Mouse (Mus musculus): ENCODE data around the gene Astn1. TPM values are rescaled to one million over a fixed set of nuclear protein-coding genes. Genes with fewer than 3 reads are reported as not detected.

Astn1 gene
- total and polyA plus RNA-seq, 3 experiments, result 0.64 to 1.0 (median 0.91) TPM

DNA sequence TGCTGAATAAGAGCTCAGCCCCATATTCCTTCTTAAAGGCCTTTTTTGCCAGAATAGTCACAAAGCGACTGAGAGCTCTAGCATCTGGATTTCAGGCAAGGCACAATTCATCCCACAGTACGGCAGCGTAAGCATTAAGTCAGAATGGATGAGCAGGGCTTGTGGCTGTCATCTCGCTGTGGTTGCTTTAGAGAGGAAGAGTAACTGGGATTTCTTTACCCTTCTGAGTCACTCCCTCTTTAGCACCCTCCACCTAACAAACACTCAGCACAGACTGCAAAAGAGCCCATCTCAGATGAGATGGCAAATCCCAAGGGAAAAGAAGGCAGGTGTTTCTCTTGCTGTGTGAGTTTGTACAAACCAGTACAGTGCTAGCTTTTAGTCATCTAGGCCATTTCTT, 183.0 kb downstream of the Astn1 start:
- intact Hi-C loops (cut with DNase I), result no loop called here
- no peak for TF ChIP-seq CTCF (IDR thresholded peaks at IDR 0.05)
- no peak for TF ChIP-seq POLR2A (IDR thresholded peaks at IDR 0.05; ENCODE audit: insufficient read depth, low read depth, low read length)
- TF ChIP-seq EP300 (IDR thresholded peaks at IDR 0.05; ENCODE audit: insufficient read depth, low read depth, low read length), result no peak

DNA sequence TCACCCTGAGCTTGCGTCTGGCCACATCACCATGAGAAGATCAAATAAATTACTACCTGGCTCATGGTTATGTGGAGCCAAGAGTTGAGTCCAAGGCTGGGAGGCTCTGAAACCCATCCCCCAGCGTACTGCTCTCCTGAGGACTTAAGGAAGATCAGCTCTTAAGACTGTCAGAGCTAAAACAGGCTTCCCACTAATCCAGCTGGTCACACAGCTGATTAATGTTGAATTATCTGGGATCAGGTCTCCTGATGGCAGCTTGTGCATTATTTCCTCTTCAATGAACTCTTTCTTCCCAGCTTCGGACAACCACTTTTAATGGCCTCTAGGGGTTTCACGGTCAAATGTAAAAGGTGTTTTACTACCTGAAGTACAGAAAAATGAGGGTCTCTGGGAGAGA, 184.4 kb downstream of the Astn1 start:
- intact Hi-C loops (cut with DNase I), result no loop called here
- WGBS, result 83% methylated on average over 4 of the region's 4 CpGs
- no peak overlapping the region for H3K9ac ChIP-seq (ENCODE audit: low read depth, low read length)

More for the DNA sequence above, 183.0 kb downstream of the Astn1 start:
- Histone ChIP-seq H3K4me3 (no peak overlapping the region), H3K9ac (ENCODE audit: low read depth, low read length) (no peak overlapping the region), H3K27me3 (ENCODE audit: control insufficient read depth, insufficient read depth, low read length) (no peaks in the 10 kb centered on the region), H3K79me2 (replicated peaks; ENCODE audit: control insufficient read depth, insufficient read depth, low read length) (no peaks in the 10 kb centered on the region), H3K4me1 (ENCODE audit: control insufficient read depth, insufficient read depth, low read length) (no peaks in the 10 kb centered on the region), H3K36me3 (ENCODE audit: control insufficient read depth, insufficient read depth, low read length) (no peaks in the 10 kb centered on the region), H3K27ac (no peak overlapping the region)
- 90% methylated on average over 4 of the region's 4 CpGs for whole genome bisulfite sequencing
- no peak for DNase-seq

DNA sequence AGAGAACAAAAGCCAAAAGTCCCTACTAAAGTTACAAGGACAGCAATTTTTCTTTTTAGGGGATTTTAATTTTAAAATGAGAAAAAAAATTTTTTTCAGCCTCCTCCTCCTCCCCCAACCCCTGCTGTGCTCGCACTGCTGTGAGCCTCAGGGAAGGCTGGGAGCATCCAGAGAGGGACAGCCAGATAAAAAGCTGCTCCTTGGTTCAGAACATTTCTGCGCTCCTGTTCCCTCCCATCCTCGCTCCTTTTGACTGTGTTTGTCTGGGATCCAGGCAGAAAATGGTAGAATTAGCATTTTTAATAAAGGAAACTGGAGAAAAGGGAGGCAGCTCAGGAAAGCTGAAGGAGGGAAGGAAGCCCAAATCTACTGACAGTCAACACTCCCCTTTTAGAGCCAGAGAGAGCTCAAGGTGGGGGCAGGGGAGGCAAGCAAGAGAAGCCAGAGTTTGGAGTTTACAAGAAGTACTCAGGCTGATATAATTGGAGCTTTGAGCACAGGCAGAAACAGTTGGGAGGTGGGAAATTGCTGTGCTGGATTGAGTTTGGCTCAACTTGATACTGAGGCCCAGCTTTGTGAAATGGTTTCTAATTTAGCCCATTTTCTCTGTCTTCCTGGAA, 185.6 kb downstream of the Astn1 start:
- no peaks in the 10 kb centered on the region for H3K4me1 ChIP-seq (ENCODE audit: control insufficient read depth, insufficient read depth, low read length)

More for the DNA sequence above, 184.4 kb downstream of the Astn1 start:
- H3K36me3 ChIP-seq (ENCODE audit: control insufficient read depth, insufficient read depth, low read length), result no peaks in the 10 kb centered on the region
- no peaks in the 10 kb centered on the region for H3K27me3 ChIP-seq (ENCODE audit: control insufficient read depth, insufficient read depth, low read length)
- no peak for TF ChIP-seq EP300 (IDR thresholded peaks at IDR 0.05; ENCODE audit: insufficient read depth, low read depth, low read length)
- no peak for TF ChIP-seq CTCF (IDR thresholded peaks at IDR 0.05)
- no peak for TF ChIP-seq POLR2A (IDR thresholded peaks at IDR 0.05; ENCODE audit: insufficient read depth, low read depth, low read length)
- no peak overlapping the region for H3K27ac ChIP-seq
- no peaks in the 10 kb centered on the region for H3K79me2 ChIP-seq (replicated peaks; ENCODE audit: control insufficient read depth, insufficient read depth, low read length)
- DNase-seq, result no peak
- H3K4me3 ChIP-seq, result no peak overlapping the region
- H3K4me1 ChIP-seq (ENCODE audit: control insufficient read depth, insufficient read depth, low read length), result no peaks in the 10 kb centered on the region

DNA sequence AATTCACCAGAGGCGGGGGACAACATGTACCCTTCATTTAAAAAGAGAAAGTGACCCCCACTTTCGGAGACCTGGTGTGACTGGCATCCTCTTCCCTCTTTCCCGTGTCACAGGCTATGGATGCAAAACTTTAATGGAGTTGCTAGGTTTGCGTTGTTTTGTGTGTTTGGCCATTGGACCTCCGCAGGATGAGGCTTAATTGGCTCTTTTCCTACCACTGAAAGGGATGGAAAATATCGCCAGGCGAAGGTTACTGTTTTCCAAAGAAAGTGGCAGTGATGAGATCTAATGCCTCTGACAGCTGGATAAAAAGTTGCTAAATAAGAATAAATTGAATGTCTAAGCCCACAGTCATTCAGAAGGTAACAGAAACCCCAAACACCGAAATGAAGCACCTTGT, 186.2 kb downstream of the Astn1 start:
- TF ChIP-seq POLR2A (IDR thresholded peaks at IDR 0.05; ENCODE audit: insufficient read depth, low read depth, low read length), result no peak
- TF ChIP-seq EP300 (IDR thresholded peaks at IDR 0.05; ENCODE audit: insufficient read depth, low read depth, low read length), result no peak
- TF ChIP-seq CTCF (IDR thresholded peaks at IDR 0.05), result no peak
- Histone ChIP-seq H3K79me2 (replicated peaks; ENCODE audit: control insufficient read depth, insufficient read depth, low read length) (no peaks in the 10 kb centered on the region), H3K36me3 (ENCODE audit: control insufficient read depth, insufficient read depth, low read length) (no peaks in the 10 kb centered on the region), H3K4me1 (ENCODE audit: control insufficient read depth, insufficient read depth, low read length) (no peaks in the 10 kb centered on the region), H3K4me3 (no peak overlapping the region), H3K27me3 (ENCODE audit: control insufficient read depth, insufficient read depth, low read length) (no peaks in the 10 kb centered on the region), H3K9ac (ENCODE audit: low read depth, low read length) (no peak overlapping the region), H3K27ac (no peak overlapping the region)
- intact Hi-C loops (cut with DNase I), result no loop called here
- no peak for DNase-seq
- WGBS, result 82% methylated on average over 8 of the region's 8 CpGs

More for the DNA sequence above, 185.6 kb downstream of the Astn1 start:
- no peaks in the 10 kb centered on the region for H3K27me3 ChIP-seq (ENCODE audit: control insufficient read depth, insufficient read depth, low read length)
- no peak for DNase-seq
- H3K9ac ChIP-seq (ENCODE audit: low read depth, low read length), result no peak overlapping the region
- no peak overlapping the region for H3K4me3 ChIP-seq
- intact Hi-C loops (cut with DNase I), result no loop called here
- 59% methylated on average over 3 of the region's 3 CpGs for WGBS
- TF ChIP-seq CTCF (IDR thresholded peaks at IDR 0.05), result no peak
- no peak for TF ChIP-seq EP300 (IDR thresholded peaks at IDR 0.05; ENCODE audit: insufficient read depth, low read depth, low read length)
- no peak for TF ChIP-seq POLR2A (IDR thresholded peaks at IDR 0.05; ENCODE audit: insufficient read depth, low read depth, low read length)
- H3K79me2 ChIP-seq (replicated peaks; ENCODE audit: control insufficient read depth, insufficient read depth, low read length), result no peaks in the 10 kb centered on the region
- H3K36me3 ChIP-seq (ENCODE audit: control insufficient read depth, insufficient read depth, low read length), result no peaks in the 10 kb centered on the region
- no peak overlapping the region for H3K27ac ChIP-seq

DNA sequence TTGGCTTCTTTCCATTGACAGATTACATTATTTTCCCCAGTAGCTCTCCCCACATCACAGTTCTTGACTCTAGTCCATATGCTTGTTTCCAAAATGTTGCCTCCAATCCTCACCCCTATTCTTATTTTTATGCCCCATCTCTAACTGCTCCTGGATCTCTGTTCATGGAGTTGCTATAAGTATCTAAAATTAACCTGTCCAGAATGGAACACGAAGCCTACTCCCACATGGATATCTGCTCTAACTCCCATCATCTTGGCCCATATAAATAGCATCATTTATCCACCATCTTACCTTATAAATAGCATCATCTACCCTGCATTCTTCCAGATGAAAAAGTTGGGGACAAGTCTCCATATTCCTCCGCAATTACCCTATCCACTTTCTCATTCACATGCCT, 187.5 kb downstream of the Astn1 start:
- Histone ChIP-seq H3K27me3 (ENCODE audit: control insufficient read depth, insufficient read depth, low read length) (no peaks in the 10 kb centered on the region), H3K9ac (ENCODE audit: low read depth, low read length) (no peak overlapping the region), H3K36me3 (ENCODE audit: control insufficient read depth, insufficient read depth, low read length) (no peaks in the 10 kb centered on the region), H3K27ac (no peak overlapping the region), H3K79me2 (replicated peaks; ENCODE audit: control insufficient read depth, insufficient read depth, low read length) (no peaks in the 10 kb centered on the region), H3K4me3 (no peak overlapping the region), H3K4me1 (ENCODE audit: control insufficient read depth, insufficient read depth, low read length) (no peaks in the 10 kb centered on the region)
- no peak for DNase-seq
- intact Hi-C loops (cut with DNase I), result no loop called here
- 76% methylated on average over 2 of the region's 2 CpGs for WGBS
- TF ChIP-seq EP300 (IDR thresholded peaks at IDR 0.05; ENCODE audit: insufficient read depth, low read depth, low read length) (no peak), POLR2A (IDR thresholded peaks at IDR 0.05; ENCODE audit: insufficient read depth, low read depth, low read length) (no peak), CTCF (IDR thresholded peaks at IDR 0.05) (no peak)

DNA sequence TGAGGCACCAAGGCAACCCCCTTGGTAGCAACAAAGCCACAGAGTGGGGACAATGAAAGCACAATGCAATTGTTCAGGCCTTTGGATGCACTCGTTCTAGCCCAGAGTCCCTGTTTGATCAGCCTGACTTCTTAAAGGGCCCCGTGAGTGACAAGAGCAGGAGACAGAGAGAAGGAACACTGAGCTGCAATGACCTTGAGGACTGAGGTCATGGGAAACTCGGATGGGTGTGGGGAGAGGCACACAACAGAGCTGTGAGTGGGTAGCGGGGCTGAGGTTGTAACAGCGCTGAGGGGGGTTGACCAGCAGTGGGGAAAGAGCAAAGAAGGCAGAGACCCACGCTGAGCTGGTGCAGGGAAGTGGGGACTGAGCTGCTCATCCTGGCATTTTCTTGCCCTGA, 189.9 kb downstream of the Astn1 start:
- no peaks in the 10 kb centered on the region for H3K4me1 ChIP-seq (ENCODE audit: control insufficient read depth, insufficient read depth, low read length)
- no peak overlapping the region for H3K27ac ChIP-seq
- no peaks in the 10 kb centered on the region for H3K27me3 ChIP-seq (ENCODE audit: control insufficient read depth, insufficient read depth, low read length)
- no peak overlapping the region for H3K9ac ChIP-seq (ENCODE audit: low read depth, low read length)
- WGBS, result 62% methylated on average over 6 of the region's 6 CpGs
- H3K36me3 ChIP-seq (ENCODE audit: control insufficient read depth, insufficient read depth, low read length), result no peaks in the 10 kb centered on the region
- TF ChIP-seq EP300 (IDR thresholded peaks at IDR 0.05; ENCODE audit: insufficient read depth, low read depth, low read length) (no peak), CTCF (IDR thresholded peaks at IDR 0.05) (no peak), POLR2A (IDR thresholded peaks at IDR 0.05; ENCODE audit: insufficient read depth, low read depth, low read length) (no peak)
- no peaks in the 10 kb centered on the region for H3K79me2 ChIP-seq (replicated peaks; ENCODE audit: control insufficient read depth, insufficient read depth, low read length)
- no peak overlapping the region for H3K4me3 ChIP-seq
- no peak for DNase-seq
- intact Hi-C loops (cut with DNase I), result no loop called here

Data from heart, adult 2 months (tissue).